Mouse (Mus musculus): Measurements from ENCODE around the gene Plcb1.
"Not testable (repeated sequence)": the region's sequence is repeated elsewhere in the genome, so short reads cannot be mapped to it uniquely, and the experiment has no call there.

Plcb1 gene

DNA sequence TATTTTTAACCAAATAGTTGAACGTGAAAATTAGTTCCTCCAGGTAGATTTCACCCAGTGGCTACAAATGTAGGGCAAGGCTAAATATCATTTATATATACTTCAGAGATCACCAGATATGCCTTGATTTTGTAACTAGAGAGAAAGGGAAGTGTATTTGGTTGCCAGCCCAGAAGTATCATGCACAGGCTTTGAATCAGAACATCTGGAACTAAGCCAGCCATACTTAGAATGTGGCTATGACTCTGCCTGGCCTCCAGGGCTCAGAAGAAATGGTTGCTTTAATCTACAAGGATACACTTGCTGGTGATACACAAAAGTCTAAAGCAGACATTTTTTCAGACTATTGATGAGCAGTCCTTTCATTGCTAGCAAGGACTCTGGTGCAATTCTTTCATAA, 191.8 kb downstream of the Plcb1 start:
- DNase-seq = peak; percentile 33

DNA sequence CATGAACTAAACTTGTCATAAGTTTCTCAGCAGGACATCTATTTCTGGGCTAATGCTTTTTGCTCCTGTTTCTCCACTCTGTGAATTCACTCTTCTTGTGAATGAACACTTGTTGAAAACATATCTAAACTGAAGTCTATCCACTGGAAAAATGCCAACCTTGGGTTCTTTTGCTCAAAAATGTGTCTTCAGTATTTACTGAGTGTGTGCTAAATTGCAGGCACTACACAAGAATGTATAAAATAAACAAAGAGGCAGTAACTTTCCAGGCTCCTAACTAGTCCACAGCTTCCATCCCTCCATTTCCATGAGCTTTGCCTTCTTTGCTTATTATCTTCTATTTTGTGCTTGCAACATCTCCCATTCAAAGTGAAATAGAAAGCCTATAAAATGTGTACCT, 195.5 kb downstream of the Plcb1 start:
- DNase-seq = no peak

GRCm38 (mm10) chr2:134984884-134985283, 199.0 kb downstream of the Plcb1 start:
- DNase-seq = no peak

DNA sequence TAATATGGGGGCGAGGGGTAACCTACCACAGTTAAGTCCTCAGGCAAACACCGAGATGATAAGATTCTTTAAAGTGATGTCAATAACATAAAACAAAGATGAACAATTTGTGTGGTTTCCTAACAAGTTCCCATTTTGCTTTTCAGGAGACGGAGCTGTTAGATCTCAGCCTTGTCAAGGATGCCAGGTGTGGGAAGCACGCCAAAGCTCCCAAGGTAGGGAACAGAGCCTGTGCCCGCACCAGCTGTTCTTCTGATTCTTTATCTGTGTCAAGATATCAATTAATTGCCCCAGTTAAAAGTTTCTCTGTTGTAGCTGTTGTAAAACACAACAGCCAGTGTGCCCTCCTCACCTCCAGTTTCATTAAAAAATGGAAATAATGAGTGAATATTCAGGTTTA, 202.1 kb downstream of the Plcb1 start:
- peak; percentile 72 for DNase-seq

DNA sequence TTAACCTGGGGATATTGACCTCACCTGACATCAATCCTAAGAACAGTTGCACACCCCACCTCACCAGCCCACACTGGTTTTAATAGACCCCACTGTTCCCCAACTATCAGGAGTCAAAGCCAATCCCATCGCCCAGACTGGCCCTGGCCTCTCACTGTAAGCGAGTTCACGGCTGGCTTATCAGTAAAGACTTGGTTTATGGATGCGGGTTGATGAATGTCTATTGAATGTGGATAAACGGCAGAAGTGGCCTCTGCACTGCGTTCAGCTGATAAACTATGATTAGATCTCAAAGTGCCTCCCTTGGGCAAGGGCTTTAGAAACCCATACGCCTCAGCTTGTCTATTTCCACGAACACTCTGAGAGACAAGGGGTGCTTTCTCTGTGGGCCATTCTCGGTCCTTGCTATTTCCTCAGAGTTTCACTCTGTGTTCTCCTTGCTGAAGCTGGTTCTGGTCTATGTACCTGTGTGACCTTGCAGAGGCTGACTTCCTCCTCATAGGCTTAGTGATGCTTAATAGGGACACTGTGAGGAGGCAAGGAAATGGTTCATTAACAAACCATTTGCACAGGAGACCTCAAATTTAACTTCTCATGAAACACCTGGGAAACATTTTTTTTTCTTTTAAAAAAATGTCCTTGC, 203.9 kb downstream of the Plcb1 start:
- DNase-seq = no peak

DNA sequence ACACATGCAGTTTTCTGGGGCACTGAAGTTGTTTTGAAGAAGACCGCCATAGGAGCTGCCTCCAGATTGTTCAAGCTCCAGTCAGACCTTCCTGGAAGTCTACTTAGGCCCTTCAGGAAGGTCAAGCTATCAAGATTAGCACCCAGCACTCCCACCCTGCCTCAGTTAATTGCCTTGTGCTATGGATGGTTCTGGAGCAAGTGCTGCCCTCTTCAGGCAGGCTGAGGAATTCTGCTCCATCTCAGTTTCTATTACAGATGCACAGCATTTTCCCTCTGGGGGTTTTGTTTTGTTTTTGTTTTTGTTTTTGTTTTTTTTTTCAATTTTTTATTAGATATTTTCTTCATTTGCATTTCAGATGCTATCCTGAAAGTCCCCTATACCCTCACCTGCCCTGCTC, 221.3 kb downstream of the Plcb1 start:
- no peak for DNase-seq

DNA sequence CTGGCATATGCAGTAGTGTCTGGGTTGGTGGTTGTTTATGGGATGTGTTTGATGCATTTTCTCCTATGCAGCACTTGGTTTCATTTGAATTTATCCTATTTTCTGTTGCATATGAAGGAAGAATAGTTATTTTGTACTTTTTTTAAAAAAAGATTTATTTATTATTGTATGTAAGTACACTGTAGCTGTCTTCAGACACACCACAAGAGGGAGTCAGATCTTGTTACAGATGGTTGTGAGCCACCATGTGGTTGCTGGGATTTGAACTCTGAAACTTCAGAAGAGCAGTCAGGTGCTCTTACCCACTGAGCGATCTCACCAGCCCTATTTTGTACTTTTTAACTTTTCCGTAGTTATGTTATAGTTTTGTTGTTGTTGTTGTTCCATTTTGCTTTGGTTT, 222.0 kb downstream of the Plcb1 start:
- not testable (repeated sequence) for DNase-seq

DNA sequence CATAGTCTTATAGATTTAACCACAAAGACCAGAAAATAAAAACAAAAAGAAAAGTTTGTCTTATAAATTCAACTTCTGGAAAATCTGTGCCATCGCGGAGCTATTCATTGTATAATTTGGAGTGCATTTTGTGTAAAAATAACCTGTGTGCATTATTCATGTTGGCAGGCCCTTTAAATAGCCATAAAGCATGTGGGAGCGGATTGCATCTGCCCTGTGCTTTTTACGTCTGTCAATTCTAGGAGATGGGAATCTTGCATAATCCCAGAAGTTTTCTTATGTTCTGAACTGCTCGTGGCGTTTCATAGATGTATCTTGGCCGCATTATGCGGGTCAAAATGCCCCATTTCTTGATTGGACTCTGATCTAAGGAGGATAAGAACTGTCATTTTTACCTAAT, 224.5 kb downstream of the Plcb1 start:
- DNase-seq = no peak

GRCm38 (mm10) chr2:135015501-135015900, 229.6 kb downstream of the Plcb1 start:
- no peak for DNase-seq

DNA sequence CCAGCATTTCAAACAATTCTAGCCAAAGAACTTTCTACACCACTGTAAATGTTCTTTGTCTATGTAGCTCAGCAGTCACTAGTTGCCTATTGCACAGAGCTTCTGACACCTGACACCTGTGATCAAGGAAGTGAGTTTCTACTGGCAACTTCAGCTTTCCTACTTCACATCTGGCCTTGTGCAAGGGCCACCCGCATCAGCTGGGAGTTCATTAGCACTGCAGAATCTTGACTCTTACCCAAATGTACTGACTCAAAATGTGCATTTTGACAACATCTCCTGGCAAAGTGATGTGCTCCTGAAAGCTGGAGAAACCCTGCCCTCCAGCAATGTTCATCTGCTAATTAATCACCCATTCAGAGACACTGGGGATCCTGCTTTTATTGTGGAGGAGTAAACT, 232.4 kb downstream of the Plcb1 start:
- no peak for DNase-seq

GRCm38 (mm10) chr2:135018708-135019107, 232.8 kb downstream of the Plcb1 start:
- no peak for DNase-seq

DNA sequence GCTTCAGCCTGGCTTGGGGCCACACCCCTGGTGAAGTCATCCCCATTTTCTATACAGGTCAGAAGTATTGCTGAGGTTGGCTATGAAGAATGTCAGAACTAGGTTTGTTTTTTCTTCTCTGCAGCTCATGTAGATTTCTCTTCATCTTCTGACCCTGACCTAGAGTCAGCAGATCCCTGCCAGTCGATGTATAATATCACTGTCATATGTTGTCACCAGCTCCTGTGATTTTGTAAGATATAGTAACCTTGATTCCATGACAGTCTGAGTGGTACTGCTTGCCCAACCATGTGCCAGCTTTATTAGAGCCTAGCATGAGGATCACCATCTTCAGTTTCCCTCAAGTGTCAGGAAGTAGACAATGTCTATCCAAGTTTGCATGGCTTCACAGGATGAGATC, 233.7 kb downstream of the Plcb1 start:
- no peak for DNase-seq

DNA sequence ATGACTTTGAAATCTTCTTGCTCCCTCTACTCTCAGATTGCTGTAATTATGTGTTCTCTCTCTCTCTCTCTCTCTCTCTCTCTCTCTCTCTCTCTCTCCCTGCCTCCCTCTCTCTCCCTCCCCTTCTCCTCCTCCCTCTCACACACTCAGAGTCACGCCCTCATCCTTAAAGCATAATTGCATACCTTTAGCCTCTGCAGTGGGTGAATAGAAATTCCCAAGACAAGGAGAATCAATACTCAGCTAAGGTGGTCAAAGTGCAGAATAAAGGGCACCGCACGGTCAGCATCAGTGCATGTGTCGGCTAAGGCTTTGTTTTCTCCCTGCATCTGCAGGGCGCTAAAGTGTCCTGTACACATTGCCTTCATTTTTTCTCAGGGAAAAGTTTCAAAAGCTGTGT, 243.4 kb downstream of the Plcb1 start:
- DNase-seq = no peak

GRCm38 (mm10) chr2:135029700-135030099, 243.8 kb downstream of the Plcb1 start:
- peak; percentile 13 for DNase-seq

DNA sequence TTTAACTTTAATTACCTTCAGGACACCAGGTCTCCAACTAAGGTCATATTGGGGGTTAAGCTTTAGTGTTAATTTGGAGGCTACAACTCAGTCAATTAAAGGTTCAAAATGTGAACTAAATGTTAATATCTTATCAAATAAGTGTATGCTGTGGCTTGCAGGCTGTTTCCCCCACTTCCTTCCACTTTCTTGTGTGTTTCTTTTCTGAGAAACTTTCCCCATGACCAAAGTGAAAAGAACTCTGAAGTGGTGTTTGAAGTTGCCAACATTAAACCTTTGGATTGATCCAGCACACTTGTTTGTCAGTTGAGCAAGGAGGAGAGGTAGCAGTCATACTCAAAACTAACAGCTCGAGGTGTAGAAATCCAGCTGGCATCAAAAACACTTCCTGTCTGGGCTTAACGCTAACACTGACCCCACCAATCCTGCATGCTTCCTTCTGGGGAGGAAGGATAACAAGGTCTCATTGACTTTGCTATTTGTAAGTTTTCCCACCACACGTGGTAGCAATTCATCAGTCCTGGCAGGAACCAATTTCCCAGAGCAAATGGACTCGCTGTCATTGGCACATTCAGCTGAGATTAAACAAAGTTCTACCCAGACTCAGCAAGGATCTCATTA, 249.9 kb downstream of the Plcb1 start:
- DNase-seq = no peak

DNA sequence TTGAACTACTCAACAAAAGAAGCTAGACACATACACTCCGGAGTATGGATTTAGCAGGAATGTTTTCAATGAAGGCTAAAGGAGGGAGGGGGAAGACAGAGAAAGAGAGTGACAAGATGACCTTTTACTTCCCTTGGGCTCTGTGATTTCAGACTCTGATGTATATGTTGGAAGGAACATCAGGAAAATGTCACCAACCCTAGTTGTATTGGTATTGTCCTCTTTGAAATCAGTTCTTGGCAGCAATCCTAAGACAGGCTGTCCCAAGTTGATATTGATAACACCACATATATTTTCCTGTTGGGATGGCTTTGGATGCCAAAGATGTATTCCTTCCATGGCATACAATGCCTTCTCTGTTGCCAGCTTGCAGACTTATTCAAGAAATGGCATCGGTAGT, 262.9 kb downstream of the Plcb1 start:
- DNase-seq = no peak

DNA sequence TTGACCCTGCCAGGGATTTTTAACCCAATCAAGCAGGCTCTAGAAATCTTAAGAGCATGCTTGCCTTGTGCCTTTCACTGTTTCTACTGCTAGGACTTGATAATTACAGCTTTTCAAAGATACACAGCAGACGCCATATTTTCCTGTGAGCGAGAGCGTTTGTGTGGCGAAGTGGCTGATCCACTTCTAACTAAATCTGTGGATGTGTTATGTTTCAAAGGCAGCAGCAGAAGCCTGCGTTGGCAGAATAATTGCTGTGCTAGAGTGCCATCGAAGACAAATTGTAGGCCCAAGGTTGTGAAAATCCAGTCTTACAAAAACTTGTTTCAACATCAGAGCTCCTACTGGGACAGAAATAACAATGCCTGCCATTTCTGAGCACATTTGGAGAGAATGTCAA, 263.4 kb downstream of the Plcb1 start:
- DNase-seq = no peak

DNA sequence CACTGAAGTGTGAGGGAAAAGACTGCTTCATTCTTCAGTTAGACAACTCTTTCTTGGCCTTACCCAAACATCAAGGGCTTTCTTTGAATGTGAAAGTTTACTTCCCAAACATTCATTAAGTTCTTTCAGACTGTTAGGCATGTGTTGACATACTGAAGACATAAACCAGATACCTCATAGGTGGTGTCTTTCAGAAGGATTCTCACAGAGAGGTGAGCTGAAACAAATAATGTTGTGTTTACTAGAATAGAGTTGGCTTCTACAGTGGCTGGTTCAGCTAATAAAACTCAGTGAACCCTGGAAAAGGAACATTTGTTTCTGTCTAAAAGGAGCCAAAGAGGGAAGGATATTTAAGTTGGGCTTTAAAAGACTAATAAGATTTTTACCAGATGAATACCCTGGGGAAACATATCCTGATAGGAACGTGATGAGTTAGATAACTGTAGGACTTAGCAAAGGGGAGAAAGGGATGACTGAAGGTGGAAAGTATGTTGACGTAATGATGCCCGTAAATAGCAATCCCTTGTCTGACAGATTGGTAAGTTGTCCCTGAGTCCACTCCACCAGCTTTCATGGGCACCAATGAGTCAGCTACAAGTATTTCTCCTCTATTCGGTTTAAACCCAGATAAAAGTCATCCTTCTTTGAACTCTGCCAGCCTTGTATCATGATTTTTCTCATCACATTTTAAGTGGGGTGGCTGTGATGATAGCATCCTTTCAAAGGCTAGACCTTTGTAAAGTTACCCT, 265.8 kb downstream of the Plcb1 start:
- DNase-seq = no peak

DNA sequence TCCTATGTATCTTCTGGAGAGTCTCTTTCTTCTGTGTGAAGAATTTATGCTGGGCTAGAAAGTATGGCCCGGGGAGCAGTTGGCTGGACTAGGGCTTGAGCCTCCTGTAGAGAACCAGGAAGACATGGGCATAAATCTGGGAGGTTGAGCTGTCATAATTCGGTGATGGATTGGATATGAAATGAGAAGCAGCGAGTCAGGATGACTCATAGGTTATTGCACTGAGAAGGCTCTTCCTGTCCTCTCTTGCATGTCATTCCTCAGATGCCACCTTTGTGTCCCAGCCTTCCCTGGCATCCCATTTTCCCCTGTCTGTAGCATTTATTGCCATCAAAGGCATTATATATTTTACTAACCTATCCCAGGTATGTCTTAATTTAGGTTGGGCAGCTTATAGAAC, 267.5 kb downstream of the Plcb1 start:
- no peak for DNase-seq

- no peak for DNase-seq
Measured at GRCm38 (mm10) chr2:135067419-135067818, 281.6 kb downstream of the Plcb1 start.

DNA sequence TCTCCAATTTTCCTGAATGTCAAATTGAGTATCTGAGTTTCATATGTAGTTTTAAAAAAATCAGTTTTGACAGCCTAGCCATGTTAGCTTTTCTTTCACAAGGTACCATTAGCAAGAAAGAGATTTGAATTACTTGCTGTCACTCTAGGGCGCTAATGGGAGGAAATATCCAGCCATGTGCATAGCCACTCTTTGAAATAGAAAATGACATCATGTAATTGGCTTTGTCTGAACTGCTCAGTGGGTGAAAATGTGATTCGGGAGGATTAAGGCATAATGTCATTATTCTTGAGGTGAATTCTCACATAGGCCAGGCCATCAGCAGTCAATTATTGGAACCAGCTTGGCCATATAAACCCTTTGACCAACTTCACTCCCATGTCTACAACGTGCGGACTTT, 285.5 kb downstream of the Plcb1 start:
- peak; percentile 5 for DNase-seq

DNA sequence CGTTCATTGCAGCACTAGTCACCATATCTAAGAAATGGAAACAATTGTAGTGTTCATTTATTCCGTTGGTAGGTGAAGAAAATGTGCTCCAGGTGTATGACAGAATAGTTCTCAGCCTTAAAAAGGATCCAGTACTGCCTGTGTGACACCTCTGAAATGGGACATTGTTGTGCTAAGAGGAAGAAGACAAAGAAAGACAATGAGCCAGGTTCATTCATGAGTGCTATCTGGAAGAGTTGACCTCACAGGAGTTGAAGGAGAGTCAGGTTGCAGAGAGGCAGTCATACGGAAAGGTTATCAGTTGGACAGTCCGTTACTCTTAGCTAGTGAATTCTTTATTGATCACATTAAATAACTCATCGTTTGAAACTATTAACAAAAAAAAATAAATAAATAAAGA, 286.6 kb downstream of the Plcb1 start:
- DNase-seq = no peak

GRCm38 (mm10) chr2:135073014-135073413, 287.1 kb downstream of the Plcb1 start:
- DNase-seq = no peak

DNA sequence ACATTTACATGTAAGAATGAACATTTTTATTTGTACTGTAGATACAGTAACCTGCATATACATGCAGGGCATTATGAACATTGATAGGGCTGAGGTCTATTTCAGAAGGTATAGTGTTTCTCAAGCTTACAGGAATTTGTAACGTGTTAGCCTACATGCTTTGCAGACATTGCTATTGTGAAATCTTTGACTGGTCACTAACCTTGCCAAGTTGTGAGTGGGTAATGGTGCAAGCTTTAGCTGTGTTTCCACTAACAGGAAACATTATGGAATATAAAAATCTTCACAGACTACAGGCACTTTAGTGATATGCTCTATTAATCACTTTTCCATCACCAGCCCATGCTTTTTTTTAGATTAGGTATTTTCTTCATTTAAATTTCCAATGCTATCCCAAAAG, 289.5 kb downstream of the Plcb1 start:
- no peak for DNase-seq

Data from cerebellum, adult 9-10 months (tissue).